Mouse (Mus musculus): Measurements from ENCODE around the gene Fdxr.

The Fdxr gene

DNA sequence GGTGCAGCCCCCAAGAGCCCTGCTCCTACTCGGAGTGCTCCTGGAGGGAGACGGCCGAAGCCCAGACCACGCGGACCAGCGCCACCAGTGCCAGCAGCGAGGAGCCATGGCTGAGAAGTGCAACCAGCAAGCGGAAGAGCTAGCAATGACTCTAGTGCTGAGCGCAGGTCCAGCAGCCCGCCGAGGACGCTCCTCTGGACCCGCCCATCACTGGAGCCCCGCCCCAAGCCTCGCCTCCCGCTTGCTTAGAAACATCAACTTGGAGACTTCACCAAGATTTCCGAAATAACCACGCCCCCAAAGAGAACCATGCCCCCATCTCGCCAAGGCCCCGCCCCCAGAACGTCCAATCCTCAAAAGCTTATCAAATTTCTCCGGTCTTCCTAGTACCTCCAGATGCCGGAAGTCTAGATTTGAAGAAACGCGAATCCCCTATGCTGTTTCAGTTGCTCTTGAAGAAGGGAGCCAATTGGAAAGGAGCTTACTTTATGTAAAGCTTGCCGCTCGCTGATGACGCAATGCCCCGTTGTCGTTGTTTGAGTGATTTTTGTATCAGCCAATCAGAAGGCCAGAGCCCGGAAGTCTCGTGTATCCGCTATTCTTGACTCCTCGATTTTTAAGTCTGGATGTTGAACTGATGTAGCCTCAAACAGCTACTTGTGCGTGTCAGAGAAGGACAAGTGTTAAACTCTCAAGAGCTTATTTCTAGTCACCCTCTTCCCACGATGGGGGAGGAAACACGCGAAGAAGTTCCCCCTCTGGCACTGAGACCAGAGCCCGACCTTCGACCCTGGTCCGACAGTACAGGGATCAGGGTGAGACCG lies at the start of gene Fdxr:
Gene Fdxr (minus strand): TSS at position 271 of the 824 bp plus-strand sequence.
- peak; percentile 100 for DNase-seq (ENCODE audit: low read depth, low spot score)

DNA sequence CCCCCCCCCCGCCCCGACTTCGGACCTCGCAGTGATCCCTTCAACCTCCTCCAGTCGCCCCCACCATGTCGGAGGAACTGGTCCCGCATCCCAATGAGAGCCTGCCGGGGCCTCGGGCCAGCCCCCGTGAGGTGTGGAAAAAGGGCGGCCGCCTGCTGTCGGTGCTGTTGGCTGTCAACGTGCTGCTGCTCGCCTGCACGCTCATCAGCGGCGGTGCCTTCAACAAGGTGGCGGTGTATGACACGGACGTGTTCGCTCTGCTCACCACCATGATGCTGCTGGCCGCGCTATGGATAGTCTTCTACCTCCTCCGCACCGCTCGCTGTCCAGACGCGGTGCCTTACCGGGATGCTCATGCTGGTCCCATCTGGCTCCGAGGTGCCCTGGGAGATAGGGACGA lies 46.5 kb upstream of the Fdxr start:
- no peak for DNase-seq (ENCODE audit: low read depth, low spot score)

DNA sequence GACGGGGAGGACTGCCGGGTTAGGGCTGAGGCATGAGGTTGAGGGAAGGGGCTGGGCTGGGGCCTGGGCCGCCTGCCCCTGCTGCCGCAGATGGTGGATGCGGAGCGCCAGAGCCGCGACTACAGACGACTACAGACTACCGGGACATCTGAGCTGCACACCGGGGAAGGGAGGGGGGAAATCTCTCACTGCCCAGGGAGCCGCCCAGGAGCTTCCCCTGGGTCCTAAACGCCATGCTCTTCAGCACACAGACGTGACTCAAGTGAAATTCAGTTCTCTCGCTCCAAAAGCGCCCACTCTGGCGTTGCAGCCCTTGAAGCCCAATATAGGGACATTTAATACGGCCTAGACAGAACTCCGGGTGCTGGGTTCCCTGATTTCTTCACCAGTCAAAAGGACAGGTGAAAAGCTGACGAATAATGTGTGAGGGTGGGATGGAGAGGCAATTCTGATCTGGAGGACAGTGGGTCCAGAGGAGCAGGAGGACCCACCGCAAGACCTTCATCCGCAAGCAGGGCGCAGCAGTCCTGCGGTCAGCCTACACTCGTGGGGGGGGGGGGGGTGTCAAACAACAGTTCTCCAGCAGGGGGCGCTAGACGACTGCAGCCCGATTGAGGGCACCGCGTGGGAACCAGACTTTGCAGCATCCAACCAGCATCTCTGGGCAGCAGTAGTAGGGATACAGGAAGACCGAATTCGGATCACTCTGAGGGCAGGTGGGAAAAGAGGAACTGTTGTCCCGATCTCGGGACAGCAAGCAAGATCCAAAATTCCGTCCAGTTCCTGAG lies 45.2 kb upstream of the Fdxr start, which contains the start of gene Ush1g:
Gene Ush1g (minus strand): TSS at position 136 of the 788 bp plus-strand sequence.
- DNase-seq (ENCODE audit: low read depth, low spot score): peak; percentile 61

DNA sequence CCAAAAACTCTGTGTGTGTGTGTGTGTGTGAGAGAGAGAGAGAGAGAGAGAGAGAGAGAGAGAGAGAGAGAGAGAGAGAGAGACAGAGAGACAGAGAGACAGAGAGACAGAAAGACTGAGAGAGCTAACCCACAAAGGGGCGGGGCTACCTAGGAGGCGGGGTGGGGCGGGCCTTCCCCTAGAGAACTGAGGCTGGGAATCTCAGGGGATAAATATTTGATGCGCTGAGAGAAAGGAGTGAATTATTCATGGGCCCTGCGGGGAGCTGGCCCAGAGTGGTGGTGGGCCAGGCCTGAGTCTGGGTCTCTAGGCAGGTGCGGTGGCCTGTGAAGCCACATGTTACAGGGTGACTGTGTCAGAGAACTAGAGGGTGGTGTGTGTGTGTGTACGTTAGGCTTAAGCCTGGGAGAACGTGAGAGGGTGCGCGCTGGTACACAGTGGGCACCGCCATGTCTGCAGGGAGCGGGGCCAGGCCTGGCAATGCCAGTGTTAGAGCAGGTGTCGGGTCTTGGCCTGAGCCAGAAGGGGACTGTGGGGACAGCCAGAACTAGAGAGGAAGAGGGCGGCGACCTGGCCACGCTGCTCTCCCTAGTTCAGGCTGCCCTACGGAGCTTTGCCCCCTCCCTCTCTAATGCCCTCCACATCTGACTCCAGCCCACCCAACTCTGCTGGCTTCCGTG lies 43.0 kb upstream of the Fdxr start:
- DNase-seq (ENCODE audit: low read depth, low spot score): no peak

DNA sequence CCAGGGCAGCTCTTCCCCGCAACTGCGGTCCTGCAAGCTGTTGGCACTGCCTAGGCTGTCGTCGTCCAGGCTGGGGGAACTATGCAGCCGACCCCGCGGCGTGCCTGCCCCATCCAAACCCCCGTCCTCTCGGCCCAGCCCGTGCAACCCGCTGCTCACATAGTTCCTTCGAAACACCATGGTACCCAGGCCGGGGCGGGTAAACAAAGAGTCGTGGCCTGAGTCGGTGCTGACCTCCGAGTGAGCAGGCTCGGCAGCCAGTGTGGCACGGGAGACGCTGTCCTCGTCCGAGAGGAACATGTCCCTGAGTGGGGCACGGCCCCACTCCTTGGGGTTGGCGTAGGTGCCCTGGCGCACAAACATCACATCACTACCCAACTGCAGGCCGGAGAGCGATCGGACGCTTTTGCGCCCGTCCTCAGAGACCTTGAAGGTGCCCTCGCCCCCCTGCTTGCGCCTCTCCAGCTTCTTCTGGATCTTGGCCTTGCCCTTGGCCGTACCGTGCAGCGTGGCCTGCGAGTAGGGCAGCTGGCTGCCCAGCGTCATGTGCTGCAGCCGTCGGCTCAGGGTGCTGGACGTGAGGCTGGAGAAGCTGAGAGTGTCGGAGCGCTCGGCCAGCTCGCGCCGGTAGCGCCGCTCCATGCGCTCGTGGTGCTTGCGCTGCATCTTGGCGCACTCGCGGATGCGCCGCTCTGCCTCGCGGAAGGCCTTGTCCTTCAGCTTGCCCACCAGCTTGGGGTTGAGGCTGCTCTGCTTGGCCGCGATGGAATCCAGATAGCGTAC lies 41.6 kb upstream of the Fdxr start:
- DNase-seq (ENCODE audit: low read depth, low spot score): no peak

DNA sequence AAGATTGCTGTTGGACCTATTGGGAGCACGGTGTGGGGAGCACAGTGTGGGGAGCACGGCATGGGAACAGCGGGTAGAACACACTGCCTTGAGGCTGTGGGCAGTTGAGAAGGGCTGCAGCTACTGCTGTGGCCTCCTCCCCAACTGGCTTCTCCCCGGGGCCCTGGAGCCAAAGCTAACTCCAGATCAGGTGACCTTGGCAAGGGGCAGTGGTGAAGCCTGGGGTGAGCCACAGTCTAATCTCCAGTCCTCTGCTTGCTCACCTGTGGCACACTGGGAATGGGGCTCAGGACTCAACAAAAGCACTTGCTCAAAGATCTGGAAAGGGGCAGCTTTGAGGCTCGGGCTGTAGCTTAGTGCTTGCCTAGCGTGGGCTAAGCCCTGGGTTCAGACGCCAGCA lies 40.4 kb upstream of the Fdxr start:
- DNase-seq (ENCODE audit: low read depth, low spot score): no peak

DNA sequence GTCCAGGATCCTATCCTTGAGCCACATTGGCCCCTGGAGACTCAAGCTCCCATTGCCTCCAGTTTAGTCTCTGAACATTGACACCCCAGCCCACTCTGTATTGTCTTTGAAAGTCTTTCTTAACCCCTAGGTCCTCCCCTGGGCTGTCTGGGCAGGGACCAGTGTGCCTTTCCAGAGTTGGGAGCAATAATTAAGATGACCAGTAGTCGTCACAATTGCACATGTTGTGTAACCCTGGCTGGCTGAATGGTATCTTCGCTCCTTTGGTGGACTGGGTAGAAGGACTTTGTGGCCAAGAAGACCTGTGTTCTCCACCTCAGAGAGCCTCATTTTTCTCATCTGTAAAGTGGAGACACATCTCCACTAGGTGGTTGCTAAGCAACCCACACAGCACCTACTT lies 37.4 kb upstream of the Fdxr start:
- DNase-seq (ENCODE audit: low read depth, low spot score): peak; percentile 40

DNA sequence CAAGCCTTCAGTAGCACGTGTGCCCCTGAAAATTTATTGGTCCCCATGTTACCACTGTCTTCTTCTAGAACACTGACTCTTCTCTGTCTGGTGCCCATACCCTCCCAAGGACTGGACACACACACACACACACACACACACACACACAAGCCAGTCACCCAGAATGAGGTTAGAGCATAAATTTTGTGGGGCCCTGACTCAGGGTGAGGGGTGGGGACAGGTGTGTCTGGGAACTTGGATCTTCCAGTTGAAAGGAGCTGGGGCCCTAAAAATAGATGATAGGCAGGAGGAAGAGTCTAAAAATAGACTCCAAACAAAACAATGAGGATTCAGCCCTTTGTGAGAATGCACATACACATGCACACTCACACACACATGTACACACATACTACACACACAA lies 31.9 kb upstream of the Fdxr start:
- DNase-seq (ENCODE audit: low read depth, low spot score): no peak

DNA sequence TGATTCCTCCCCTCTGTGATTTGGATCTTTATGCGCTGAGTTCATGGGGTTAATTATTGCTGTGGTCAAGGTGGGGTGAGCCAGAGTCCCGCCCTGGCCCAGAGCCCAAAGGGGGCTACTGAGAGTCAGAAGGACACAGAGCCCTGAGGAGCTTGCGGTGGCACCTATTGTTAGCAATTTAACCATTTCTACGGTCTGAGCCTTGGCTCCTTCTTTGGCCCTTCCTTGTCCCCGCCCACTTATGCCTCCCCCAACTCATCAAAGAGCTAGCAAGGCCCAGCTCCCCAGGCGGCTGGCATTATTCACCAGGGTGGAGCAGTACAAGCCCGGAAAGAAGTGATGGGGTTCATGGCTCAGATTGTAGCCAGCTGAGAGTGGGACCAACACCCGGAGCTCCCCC lies 30.0 kb upstream of the Fdxr start, which contains the start of gene Otop2:
Gene Otop2 (plus strand): TSS at position 301 of the 400 bp plus-strand sequence.
- no peak for DNase-seq (ENCODE audit: low read depth, low spot score)

DNA sequence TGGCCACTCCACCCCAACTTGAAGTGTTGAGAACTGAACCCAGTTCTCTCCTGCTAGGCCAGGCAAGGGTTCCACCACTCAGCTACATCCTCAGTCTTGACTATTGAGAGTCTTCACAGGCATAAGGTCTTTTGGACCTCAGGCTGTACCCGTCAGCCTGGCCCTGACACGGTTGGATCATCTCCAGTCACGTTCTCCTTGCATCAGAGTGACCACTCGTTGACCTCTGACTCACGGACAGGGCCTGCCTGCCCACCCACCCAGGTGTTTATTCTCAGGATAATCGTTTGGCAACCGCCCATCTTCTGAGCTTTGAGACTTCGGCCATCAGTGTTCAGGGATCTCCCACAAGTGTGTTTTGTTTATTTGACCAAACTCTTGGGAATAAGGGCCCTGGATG lies 26.3 kb upstream of the Fdxr start:
- DNase-seq (ENCODE audit: low read depth, low spot score): no peak

DNA sequence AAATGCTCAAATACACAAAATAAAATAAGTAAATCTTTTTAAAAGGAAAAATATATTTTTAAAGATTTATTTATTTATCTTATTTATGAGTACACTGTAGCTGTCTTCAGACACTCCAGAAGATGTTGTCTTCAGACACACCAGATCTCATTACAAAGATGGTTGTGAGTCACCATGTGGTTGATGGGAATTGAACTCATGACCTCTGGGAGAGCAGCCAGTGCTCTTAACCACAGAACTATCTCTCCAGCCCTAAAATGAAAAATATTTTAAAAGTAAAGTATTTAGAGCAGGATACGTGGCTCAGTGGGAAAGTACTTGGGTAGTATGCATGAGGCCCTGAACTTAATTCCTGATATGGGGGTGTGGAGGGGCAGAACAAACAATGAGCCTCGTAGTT lies 24.5 kb upstream of the Fdxr start:
- no peak for DNase-seq (ENCODE audit: low read depth, low spot score)

DNA sequence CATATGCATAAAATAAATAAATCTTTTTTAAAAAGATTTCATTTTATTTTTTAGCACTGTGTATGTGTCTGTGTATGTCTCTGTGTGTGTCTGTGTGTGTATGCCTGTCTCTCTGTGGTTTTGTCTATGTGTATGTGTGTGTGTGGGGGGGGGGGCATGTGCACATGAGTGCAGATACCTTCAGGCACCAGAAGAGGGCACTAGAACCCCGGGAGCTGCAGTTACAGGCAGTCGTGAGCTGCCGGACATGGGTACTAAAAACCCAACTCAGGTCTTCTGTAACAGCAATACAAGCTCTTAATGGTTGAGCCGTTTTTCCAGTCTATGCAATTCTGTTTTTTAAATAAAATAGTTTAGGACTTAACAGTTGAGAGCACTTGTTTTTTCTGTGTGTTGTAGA lies 23.9 kb upstream of the Fdxr start:
- DNase-seq (ENCODE audit: low read depth, low spot score): peak; percentile 24

DNA sequence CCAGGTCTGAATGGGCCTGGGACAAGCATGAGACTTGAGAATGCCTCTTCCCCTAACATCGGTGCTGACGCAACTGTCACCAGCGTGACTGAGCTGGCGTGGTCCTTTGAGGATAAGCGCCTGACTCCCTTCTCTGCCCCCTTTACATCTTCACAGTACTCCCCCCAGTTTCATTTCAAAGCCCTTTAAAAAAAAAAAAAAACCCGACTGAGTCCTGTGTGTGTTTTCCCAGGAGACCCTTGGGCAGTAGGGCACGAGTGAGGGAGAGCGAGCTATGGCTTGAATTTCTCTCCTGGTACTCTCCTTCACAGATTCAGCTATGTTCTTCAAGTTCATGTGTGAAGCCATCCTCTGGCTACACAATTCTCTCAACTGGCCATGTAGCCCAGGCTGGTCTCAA lies 21.3 kb upstream of the Fdxr start:
- no peak for DNase-seq (ENCODE audit: low read depth, low spot score)

DNA sequence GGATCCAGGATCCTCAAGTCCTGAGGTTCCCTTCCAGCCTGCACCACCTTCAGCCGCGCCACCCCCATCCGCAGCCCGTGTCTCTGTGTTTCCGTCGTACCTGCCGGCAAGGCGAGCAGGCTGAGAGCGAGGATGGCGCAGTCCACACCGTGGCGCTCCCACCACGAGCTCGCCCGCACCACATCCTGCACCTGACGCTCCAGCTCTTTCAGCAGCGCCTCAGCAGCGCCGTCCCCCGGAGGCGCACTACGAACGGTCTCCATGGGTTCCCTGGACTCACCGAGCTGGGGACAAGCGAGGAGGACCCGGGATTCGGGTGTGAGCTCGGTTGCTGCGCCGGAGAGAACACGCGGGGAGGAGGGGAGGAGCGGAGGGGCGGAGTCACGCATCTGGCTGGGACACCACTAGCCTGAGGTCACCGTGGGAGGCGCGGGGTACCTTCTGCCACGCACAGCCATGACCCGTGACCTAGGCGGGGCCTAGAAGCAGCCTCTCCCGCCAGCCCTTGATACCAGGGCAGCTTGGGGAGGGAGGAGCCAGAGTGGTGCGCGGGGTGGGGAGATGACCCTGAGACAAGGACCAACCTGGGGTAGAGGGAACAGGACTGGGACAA lies 20.5 kb upstream of the Fdxr start, which contains the start of gene Fads6:
Gene Fads6 (minus strand): TSS at position 450 of the 613 bp plus-strand sequence.
- DNase-seq (ENCODE audit: low read depth, low spot score): no peak

DNA sequence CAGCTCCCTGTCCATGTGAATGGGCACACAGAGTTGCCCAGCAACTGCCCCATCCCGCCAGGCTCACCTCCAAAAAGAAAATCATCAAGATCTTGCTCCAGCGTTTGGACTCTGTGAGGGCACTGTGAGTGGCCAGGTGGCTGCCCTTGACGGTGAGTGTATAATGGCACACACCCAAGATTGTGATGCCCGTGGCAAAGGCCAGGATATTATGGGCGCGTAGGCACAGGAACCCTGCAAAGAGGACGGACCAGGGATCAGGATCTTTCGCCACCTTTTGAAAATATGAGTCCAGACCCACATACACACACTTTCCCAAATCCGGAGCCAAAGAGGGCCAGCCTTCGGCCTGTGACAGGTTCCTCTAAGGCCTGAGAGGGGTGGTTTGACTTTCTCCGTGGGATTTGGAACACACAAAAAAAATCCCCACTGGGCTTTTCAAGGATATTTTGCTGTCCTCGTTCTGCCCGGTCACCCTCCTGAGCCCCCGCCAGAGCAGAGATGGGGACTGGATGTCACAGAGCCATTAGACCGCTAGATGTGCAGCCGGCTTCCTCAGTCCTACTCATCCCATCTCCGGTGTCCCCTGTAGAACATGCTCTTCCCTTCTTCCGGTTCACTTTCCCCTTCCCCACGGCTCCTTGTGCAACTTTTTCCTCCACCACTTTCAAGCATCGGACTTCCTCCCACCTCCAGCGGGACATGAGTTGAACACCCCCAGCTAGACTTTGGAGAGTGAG lies 19.8 kb upstream of the Fdxr start:
- no peak for DNase-seq (ENCODE audit: low read depth, low spot score)

DNA sequence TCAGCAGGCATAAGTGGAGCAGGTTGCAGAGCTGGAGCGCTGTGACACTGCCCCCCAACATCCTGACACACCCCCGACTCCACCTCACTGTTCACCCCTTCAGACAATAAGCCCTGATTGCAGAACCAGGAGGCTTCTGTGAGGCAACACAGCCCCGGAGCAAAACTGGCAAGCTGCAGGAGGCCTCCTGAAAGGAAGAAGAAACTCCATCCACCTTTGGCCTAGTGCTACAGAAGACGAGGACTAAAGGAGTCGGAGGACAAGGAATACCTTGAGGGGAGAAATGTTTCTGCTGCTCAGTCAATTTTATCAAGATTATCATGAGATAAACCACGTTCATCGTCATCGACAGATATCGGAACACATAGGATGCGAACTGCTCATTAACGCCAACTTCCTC lies 19.1 kb upstream of the Fdxr start:
- no peak for DNase-seq (ENCODE audit: low read depth, low spot score)

DNA sequence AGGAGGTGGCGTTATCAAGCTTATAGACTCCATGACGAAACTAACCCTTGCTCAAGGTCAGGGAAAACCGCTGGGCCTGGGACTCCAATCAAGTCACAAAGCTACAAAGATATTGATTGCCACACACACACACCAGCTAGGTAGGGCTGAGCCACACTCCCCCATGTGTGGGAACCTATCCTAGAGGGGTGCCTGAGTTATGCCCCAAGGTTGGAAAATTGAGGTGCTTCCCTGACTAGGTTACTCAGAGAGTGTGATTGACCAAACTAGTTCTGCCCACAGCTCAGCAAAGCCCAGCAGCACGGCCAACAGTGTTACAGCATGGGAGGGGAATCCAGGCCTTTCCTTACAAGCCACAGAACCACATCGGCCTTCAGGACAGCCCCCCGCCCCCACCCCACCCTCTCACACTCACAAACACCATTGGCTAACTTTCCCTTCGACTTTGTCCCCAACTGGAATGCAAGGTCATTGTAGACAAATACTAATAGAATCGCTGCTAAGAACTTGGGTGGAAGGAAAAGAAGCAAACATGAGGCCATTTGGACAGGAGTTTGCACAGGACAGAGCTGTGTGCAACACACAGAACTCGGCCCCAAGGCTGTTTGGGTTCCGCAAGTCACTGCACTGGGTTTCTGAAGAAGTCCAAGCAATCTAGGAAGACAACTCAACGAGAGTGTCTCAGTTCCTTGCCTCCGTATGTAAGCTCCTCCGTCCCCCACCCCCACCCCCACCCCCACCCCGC lies 16.0 kb upstream of the Fdxr start:
- DNase-seq (ENCODE audit: low read depth, low spot score): no peak

DNA sequence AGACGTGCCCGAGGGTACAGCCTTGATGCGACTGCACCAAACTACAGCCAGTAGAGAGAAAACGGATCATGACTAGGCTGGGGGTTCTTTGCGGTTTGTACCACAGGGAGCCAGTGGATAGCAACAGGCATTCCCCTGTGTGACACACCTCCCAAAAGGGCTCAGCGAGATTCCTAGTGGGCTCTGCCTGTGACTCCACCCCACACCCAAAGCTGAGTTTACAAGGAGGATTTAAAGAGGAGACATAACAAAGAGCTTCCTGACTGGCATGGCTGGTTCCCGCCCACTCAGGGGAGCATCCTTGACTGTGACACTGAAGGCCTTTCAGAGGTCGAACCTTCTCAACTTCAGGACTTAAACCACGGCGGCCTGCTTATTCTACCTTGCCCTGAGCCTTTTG lies 14.7 kb upstream of the Fdxr start:
- no peak for DNase-seq (ENCODE audit: low read depth, low spot score)

DNA sequence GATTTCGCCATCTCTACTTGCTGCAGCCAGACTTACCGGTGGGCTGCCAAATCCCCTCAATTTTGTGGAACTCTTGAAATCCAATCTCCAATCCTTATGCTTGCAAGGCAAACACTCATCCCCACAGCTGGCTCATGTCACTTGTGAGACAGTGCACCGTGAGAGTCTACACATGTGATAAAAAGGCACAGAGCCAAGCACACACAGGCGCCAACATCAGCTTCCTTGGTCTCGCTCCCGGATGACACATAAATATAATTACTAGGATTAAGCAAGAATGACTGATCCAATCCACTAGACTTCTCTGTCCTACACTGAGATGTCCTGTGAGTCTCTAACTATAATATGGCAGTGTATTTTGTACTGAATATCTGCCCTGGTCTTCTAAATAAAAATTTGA lies 14.1 kb upstream of the Fdxr start:
- no peak for DNase-seq (ENCODE audit: low read depth, low spot score)

DNA sequence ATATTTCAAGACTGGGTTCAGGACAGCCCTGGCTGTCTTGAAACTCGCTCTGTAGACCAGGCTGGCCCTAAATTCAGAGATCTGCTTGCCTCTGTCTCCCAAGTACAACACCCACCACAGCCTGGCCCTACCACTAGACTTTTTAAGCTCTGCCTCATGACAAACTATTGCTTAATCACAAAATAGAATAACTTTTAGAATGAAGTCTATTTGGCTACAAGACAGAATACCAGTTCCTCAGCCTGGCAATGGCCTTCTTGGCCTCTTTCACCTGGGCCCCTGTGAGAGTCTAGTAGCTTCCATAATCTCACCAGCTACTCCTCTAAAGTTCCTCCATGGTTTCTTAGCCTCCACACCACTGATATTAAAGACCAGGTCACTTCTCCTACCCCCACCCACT lies 13.5 kb upstream of the Fdxr start:
- no peak for DNase-seq (ENCODE audit: low read depth, low spot score)

Measured in A20 (cell line).